Mouse (Mus musculus): ENCODE results near the gene Ficd. TPM values are rescaled to one million over a fixed set of nuclear protein-coding genes. Genes with fewer than 3 reads are reported as not detected.
"Not testable (repeated sequence)": the region's sequence is repeated elsewhere in the genome, so short reads cannot be mapped to it uniquely, and the experiment has no call there.

Ficd gene
- polyA plus RNA-seq, 1 experiment from 2014 or later: 6.3 TPM

GRCm38 (mm10) chr5:113783581-113784001 is 48.0 kb downstream of the Ficd start:
- WGBS: 24% methylated on average over 12 of the region's 12 CpGs
- no peak for ATAC-seq (ENCODE audit: low read depth)
- Histone ChIP-seq H3K4me2 (ENCODE audit: low read depth, low read length) (no peak overlapping the region), H3K4me1 (ENCODE audit: control insufficient read depth, insufficient read depth, low read length) (no peaks in the 10 kb centered on the region), H3K4me3 (ENCODE audit: low read depth, low read length) (no peak overlapping the region), H3K9me3 (ENCODE audit: control insufficient read depth, low read length) (no peaks in the 10 kb centered on the region), H3K36me3 (ENCODE audit: control insufficient read depth, insufficient read depth, low read length) (no peaks in the 10 kb centered on the region), H3K27me3 (ENCODE audit: control insufficient read depth, insufficient read depth, low read length) (no peaks in the 10 kb centered on the region), H3K9ac (replicated peaks; ENCODE audit: low read depth, low read length) (no peak overlapping the region), H3K27ac (ENCODE audit: low read depth, low read length) (no peak overlapping the region)

- not testable (repeated sequence) for H3K27me3 ChIP-seq (ENCODE audit: control insufficient read depth, insufficient read depth, low read length); ATAC-seq (ENCODE audit: low read depth); H3K9ac ChIP-seq (replicated peaks; ENCODE audit: low read depth, low read length); H3K4me3 ChIP-seq (ENCODE audit: low read depth, low read length); H3K36me3 ChIP-seq (ENCODE audit: control insufficient read depth, insufficient read depth, low read length); H3K4me2 ChIP-seq (ENCODE audit: low read depth, low read length); H3K9me3 ChIP-seq (ENCODE audit: control insufficient read depth, low read length); H3K4me1 ChIP-seq (ENCODE audit: control insufficient read depth, insufficient read depth, low read length); H3K27ac ChIP-seq (ENCODE audit: low read depth, low read length)
- WGBS: 35% methylated on average over 3 of the region's 3 CpGs
Measured at GRCm38 (mm10) chr5:113784104-113784503, 48.5 kb downstream of the Ficd start.

- Histone ChIP-seq H3K9me3 (ENCODE audit: control insufficient read depth, low read length) (no peaks in the 10 kb centered on the region), H3K27ac (ENCODE audit: low read depth, low read length) (no peak overlapping the region), H3K27me3 (ENCODE audit: control insufficient read depth, insufficient read depth, low read length) (no peaks in the 10 kb centered on the region), H3K4me1 (ENCODE audit: control insufficient read depth, insufficient read depth, low read length) (no peaks in the 10 kb centered on the region), H3K4me3 (ENCODE audit: low read depth, low read length) (no peak overlapping the region), H3K36me3 (ENCODE audit: control insufficient read depth, insufficient read depth, low read length) (no peaks in the 10 kb centered on the region), H3K9ac (replicated peaks; ENCODE audit: low read depth, low read length) (no peak overlapping the region), H3K4me2 (ENCODE audit: low read depth, low read length) (no peak overlapping the region)
- no peak for ATAC-seq (ENCODE audit: low read depth)
- 84% methylated on average over 5 of the region's 5 CpGs for WGBS
Measured at GRCm38 (mm10) chr5:113786985-113787384, 51.4 kb downstream of the Ficd start.

GRCm38 (mm10) chr5:113788645-113789044 is 53.0 kb downstream of the Ficd start:
- no peak overlapping the region for H3K9ac ChIP-seq (replicated peaks; ENCODE audit: low read depth, low read length)
- ATAC-seq (ENCODE audit: low read depth): no peak
- no peaks in the 10 kb centered on the region for H3K4me1 ChIP-seq (ENCODE audit: control insufficient read depth, insufficient read depth, low read length)
- H3K27ac ChIP-seq (ENCODE audit: low read depth, low read length): no peak overlapping the region
- WGBS: 36% methylated on average over 6 of the region's 6 CpGs
- no peaks in the 10 kb centered on the region for H3K36me3 ChIP-seq (ENCODE audit: control insufficient read depth, insufficient read depth, low read length)
- no peak overlapping the region for H3K4me3 ChIP-seq (ENCODE audit: low read depth, low read length)
- no peaks in the 10 kb centered on the region for H3K9me3 ChIP-seq (ENCODE audit: control insufficient read depth, low read length)
- H3K27me3 ChIP-seq (ENCODE audit: control insufficient read depth, insufficient read depth, low read length): no peaks in the 10 kb centered on the region
- H3K4me2 ChIP-seq (ENCODE audit: low read depth, low read length): no peak overlapping the region

- Histone ChIP-seq H3K4me2 (ENCODE audit: low read depth, low read length) (no peak overlapping the region), H3K4me3 (ENCODE audit: low read depth, low read length) (no peak overlapping the region), H3K9ac (replicated peaks; ENCODE audit: low read depth, low read length) (no peak overlapping the region), H3K27ac (ENCODE audit: low read depth, low read length) (no peak overlapping the region), H3K9me3 (ENCODE audit: control insufficient read depth, low read length) (no peaks in the 10 kb centered on the region), H3K27me3 (ENCODE audit: control insufficient read depth, insufficient read depth, low read length) (no peaks in the 10 kb centered on the region), H3K36me3 (ENCODE audit: control insufficient read depth, insufficient read depth, low read length) (no peaks in the 10 kb centered on the region), H3K4me1 (ENCODE audit: control insufficient read depth, insufficient read depth, low read length) (no peaks in the 10 kb centered on the region)
- no peak for ATAC-seq (ENCODE audit: low read depth)
- WGBS: 12% methylated on average over 7 of the region's 7 CpGs
Measured at GRCm38 (mm10) chr5:113789075-113789788, 53.6 kb downstream of the Ficd start.

Other genes starting within 250 kb of the Ficd start
- gene Wscd2, start 245.5 kb upstream of the Ficd start, polyA plus RNA-seq (2014; fragmentation: Nextera tagmentation; extraction: Ambion mirVana): 19.9 and 20.3 TPM in 2 replicates
- 0.80 and 2.2 TPM in 2 replicates for gene Cmklr1, start 85.4 kb upstream of the Ficd start, polyA plus RNA-seq (2014; fragmentation: Nextera tagmentation; extraction: Ambion mirVana)
- gene 1700069L16Rik, start 11.0 kb upstream of the Ficd start, polyA plus RNA-seq (2014; fragmentation: Nextera tagmentation; extraction: Ambion mirVana): not detected in 2 replicates
- 33.7 and 37.1 TPM in 2 replicates for gene Sart3, start 36.7 kb downstream of the Ficd start, polyA plus RNA-seq (2014; fragmentation: Nextera tagmentation; extraction: Ambion mirVana)
- 79.5 and 91.3 TPM in 2 replicates for gene Iscu, start 36.9 kb downstream of the Ficd start, polyA plus RNA-seq (2014; fragmentation: Nextera tagmentation; extraction: Ambion mirVana)
- gene Tmem119, start 64.7 kb downstream of the Ficd start, polyA plus RNA-seq (2014; fragmentation: Nextera tagmentation; extraction: Ambion mirVana): 0.99 and 5.2 TPM in 2 replicates
- 1.8 and 2.5 TPM in 2 replicates for gene Selplg, start 96.8 kb downstream of the Ficd start, polyA plus RNA-seq (2014; fragmentation: Nextera tagmentation; extraction: Ambion mirVana)
- gene Coro1c, start 173.0 kb downstream of the Ficd start, polyA plus RNA-seq (2014; fragmentation: Nextera tagmentation; extraction: Ambion mirVana): 148 and 188 TPM in 2 replicates

Measured in neural tube, embryonic 14.5 days (tissue).